Mouse (Mus musculus) MEL (cell line): ENCODE measurements at regions not wholly inside any gene's neighbourhood (a gene's known extent, or its start where the extent isn't known, plus 50 kb on each side); places are given as distances from the start of the nearest gene placed in this dataset.

ENCODE experiments used
- DNase-seq: peaks from one replicate; pipeline ENCODE4 v3.0.0; 2011; ENCODE audit warnings: low read depth, low spot score
- H3K27ac ChIP-seq: 2 replicates; pipeline ENCODE4 v1.5.1; 2012; ENCODE audit warnings: low read depth, mild to moderate bottlenecking, control low read depth, low read length, moderate library complexity; ENCODE audit not compliant: control insufficient read depth
- H3K27me3 ChIP-seq, 2 experiments: fragments of 150-350 bp in 1 of 2; sonication (generic) in 1 of 2; 2 replicates each; pipeline ENCODE4 v1.6.1; 2012; ENCODE audit warnings: low read length in 2 of 2, mild to moderate bottlenecking in 2 of 2, improper control_type of control experiment in 1 of 2, moderate library complexity in 1 of 2; ENCODE audit not compliant: insufficient read depth in 2 of 2, control insufficient read depth in 1 of 2
- H3K36me3 ChIP-seq, 2 experiments: 2 replicates each; pipeline ENCODE4 v1.6.1; 2012 to 2014; ENCODE audit warnings: low read length in 2 of 2, improper control_type of control experiment in 1 of 2, inconsistent platforms in 1 of 2, mild to moderate bottlenecking in 1 of 2; ENCODE audit not compliant: insufficient read depth in 2 of 2, control insufficient read depth in 1 of 2
- H3K4me1 ChIP-seq, 2 experiments: fragments of 150-350 bp in 1 of 2; sonication (generic) in 1 of 2; 2 replicates each; pipeline ENCODE4 v1.6.1; 2012; ENCODE audit warnings: low read length in 2 of 2, improper control_type of control experiment in 1 of 2, mild to moderate bottlenecking in 1 of 2; ENCODE audit not compliant: insufficient read depth in 2 of 2, control insufficient read depth in 1 of 2
- H3K4me3 ChIP-seq, 2 experiments: fragments of 150-350 bp in 1 of 2; sonication (generic) in 1 of 2; 2 replicates each; pipeline ENCODE4 v1.5.1; 2012; ENCODE audit warnings: low read depth in 2 of 2, low read length in 2 of 2, mild to moderate bottlenecking in 2 of 2, moderate library complexity in 2 of 2, control low read depth in 1 of 2, improper control_type of control experiment in 1 of 2; ENCODE audit not compliant: control insufficient read depth in 1 of 2, insufficient read depth in 1 of 2
- H3K79me2 ChIP-seq: 2 replicates; pipeline ENCODE4 v1.6.1; 2012; ENCODE audit warnings: mild to moderate bottlenecking, low read length, moderate library complexity; ENCODE audit not compliant: control insufficient read depth, poor library complexity, insufficient read depth
- H3K9ac ChIP-seq: 2 replicates; pipeline ENCODE4 v1.6.1; 2012; ENCODE audit warnings: low read depth, mild to moderate bottlenecking, control low read depth, low read length, moderate library complexity; ENCODE audit not compliant: control insufficient read depth, poor library complexity, severe bottlenecking
- H3K9me3 ChIP-seq: fragments of 150-350 bp; sonication (generic); replicated peaks from 2 replicates; pipeline ENCODE4 v1.6.1; 2012; ENCODE audit warnings: mild to moderate bottlenecking, low read length, improper control_type of control experiment, moderate library complexity; ENCODE audit not compliant: insufficient read depth
- BHLHE40 ChIP-seq: IDR thresholded peaks from 2 replicates; pipeline ENCODE4 v1.6.1; 2012; ENCODE audit warnings: low read depth, mild to moderate bottlenecking, inconsistent platforms, low read length, improper control_type of control experiment, borderline replicate concordance
- CHD1 ChIP-seq: IDR thresholded peaks from 2 replicates; pipeline ENCODE4 v1.6.1; 2012; ENCODE audit warnings: low read depth, mild to moderate bottlenecking, inconsistent platforms, low read length, improper control_type of control experiment
- E2F4 ChIP-seq: IDR thresholded peaks from 2 replicates; pipeline ENCODE4 v1.6.1; 2011; ENCODE audit warnings: low read depth, low read length, improper control_type of control experiment, borderline replicate concordance
- EP300 ChIP-seq, 2 experiments: IDR thresholded peaks; 2 replicates each; pipeline ENCODE4 v1.6.1; 2011; ENCODE audit warnings: improper control_type of control experiment in 2 of 2, low read length in 2 of 2, low read depth in 1 of 2, mild to moderate bottlenecking in 1 of 2
- ETS1 ChIP-seq: IDR thresholded peaks from 2 replicates; pipeline ENCODE4 v1.6.1; 2012; ENCODE audit warnings: low read depth, mild to moderate bottlenecking, inconsistent platforms, low read length, improper control_type of control experiment, moderate library complexity
- HCFC1 ChIP-seq: IDR thresholded peaks from 2 replicates; pipeline ENCODE4 v1.6.1; 2012; ENCODE audit warnings: low read depth, mild to moderate bottlenecking, inconsistent platforms, low read length, improper control_type of control experiment, moderate library complexity
- KAT2A ChIP-seq: conservative IDR thresholded peaks from 2 replicates; pipeline ENCODE4 v1.6.1; 2012; ENCODE audit warnings: low read depth, low read length, improper control_type of control experiment, inconsistent platforms
- MAFK ChIP-seq: IDR thresholded peaks from 2 replicates; pipeline ENCODE4 v1.6.1; 2011; ENCODE audit warnings: low read depth, mild to moderate bottlenecking, low read length, improper control_type of control experiment, borderline replicate concordance
- MAX ChIP-seq: IDR thresholded peaks from 2 replicates; pipeline ENCODE4 v1.6.1; 2011; ENCODE audit warnings: low read length, improper control_type of control experiment
- MAZ ChIP-seq: IDR thresholded peaks from 2 replicates; pipeline ENCODE4 v1.6.1; 2012; ENCODE audit warnings: low read depth, mild to moderate bottlenecking, inconsistent platforms, low read length, improper control_type of control experiment
- MXI1 ChIP-seq: IDR thresholded peaks from 2 replicates; pipeline ENCODE4 v1.6.1; 2011; ENCODE audit warnings: mild to moderate bottlenecking, low read depth, low read length, improper control_type of control experiment
- MYB ChIP-seq: IDR thresholded peaks from 2 replicates; pipeline ENCODE4 v1.6.1; 2011; ENCODE audit warnings: mild to moderate bottlenecking, low read depth, low read length, improper control_type of control experiment
- NELFE ChIP-seq: IDR thresholded peaks from 2 replicates; pipeline ENCODE4 v1.6.1; 2011; ENCODE audit warnings: low read depth, low read length, improper control_type of control experiment
- NRF1 ChIP-seq: IDR thresholded peaks from 2 replicates; pipeline ENCODE4 v1.6.1; 2014; ENCODE audit warnings: low read depth, mild to moderate bottlenecking, inconsistent platforms, low read length, improper control_type of control experiment, moderate library complexity; ENCODE audit not compliant: poor library complexity, insufficient read depth, severe bottlenecking
- POLR2A ChIP-seq, 2 experiments: IDR thresholded peaks; 2 replicates each; pipeline ENCODE4 v1.6.1; 2011 to 2012; ENCODE audit warnings: low read length in 2 of 2, mild to moderate bottlenecking in 2 of 2, control low read depth in 1 of 2, improper control_type of control experiment in 1 of 2, low read depth in 1 of 2, moderate library complexity in 1 of 2; ENCODE audit not compliant: control insufficient read depth in 1 of 2, insufficient read depth in 1 of 2, poor library complexity in 1 of 2
- POLR2AphosphoS2 ChIP-seq: IDR thresholded peaks from 2 replicates; pipeline ENCODE4 v1.6.1; 2011; ENCODE audit warnings: low read length, improper control_type of control experiment
- POLR2AphosphoS5 ChIP-seq: IDR thresholded peaks from 2 replicates; pipeline ENCODE4 v1.6.1; 2012; ENCODE audit warnings: low read depth, borderline replicate concordance, mild to moderate bottlenecking, inconsistent platforms, low read length, moderate library complexity, mixed read lengths
- RAD21 ChIP-seq: IDR thresholded peaks from 2 replicates; pipeline ENCODE4 v1.6.1; 2011; ENCODE audit warnings: mild to moderate bottlenecking, low read depth, low read length, improper control_type of control experiment
- RCOR1 ChIP-seq: IDR thresholded peaks from 2 replicates; pipeline ENCODE4 v1.6.1; 2012; ENCODE audit warnings: low read depth, mild to moderate bottlenecking, inconsistent platforms, low read length, improper control_type of control experiment
- SIN3A ChIP-seq: IDR thresholded peaks from 2 replicates; pipeline ENCODE4 v1.6.1; 2012; ENCODE audit warnings: low read length, improper control_type of control experiment, inconsistent platforms
- TCF12 ChIP-seq: IDR thresholded peaks from 2 replicates; pipeline ENCODE4 v1.6.1; 2014; ENCODE audit warnings: low read depth, mild to moderate bottlenecking, inconsistent platforms, low read length, improper control_type of control experiment, moderate library complexity
- UBTF ChIP-seq: IDR thresholded peaks from 2 replicates; pipeline ENCODE4 v1.6.1; 2012; ENCODE audit warnings: low read depth, mild to moderate bottlenecking, inconsistent platforms, low read length, improper control_type of control experiment, moderate library complexity, borderline replicate concordance; ENCODE audit not compliant: insufficient read depth
- USF1 ChIP-seq: IDR thresholded peaks from 2 replicates; pipeline ENCODE4 v1.6.1; 2014; ENCODE audit warnings: low read depth, mild to moderate bottlenecking, inconsistent platforms, low read length, improper control_type of control experiment, moderate library complexity
- ZMIZ1 ChIP-seq: IDR thresholded peaks from 2 replicates; pipeline ENCODE4 v1.6.1; 2012; ENCODE audit warnings: low read depth, mild to moderate bottlenecking, inconsistent platforms, low read length, improper control_type of control experiment, moderate library complexity

GRCm38 (mm10) chr7:129694168-129694567, 102.5 kb downstream of the Wdr11 start:
- Histone ChIP-seq H3K36me3 (no peaks in the 10 kb centered on the region), H3K27me3 (no peaks in the 10 kb centered on the region), H3K27ac (no peak overlapping the region), H3K4me3 (no peak overlapping the region), H3K9me3 (no peaks in the 10 kb centered on the region), H3K9ac (no peak overlapping the region), H3K4me1 (no peaks in the 10 kb centered on the region), H3K79me2 (no peaks in the 10 kb centered on the region)
- no peak for DNase-seq
- TF ChIP-seq UBTF (no peak), SIN3A (no peak), BHLHE40 (no peak), ETS1 (no peak), TCF12 (no peak), ZMIZ1 (no peak), RCOR1 (no peak), NELFE (no peak), E2F4 (no peak), RAD21 (no peak), MAZ (no peak), CHD1 (no peak), MXI1 (no peak), POLR2AphosphoS2 (no peak)

DNA sequence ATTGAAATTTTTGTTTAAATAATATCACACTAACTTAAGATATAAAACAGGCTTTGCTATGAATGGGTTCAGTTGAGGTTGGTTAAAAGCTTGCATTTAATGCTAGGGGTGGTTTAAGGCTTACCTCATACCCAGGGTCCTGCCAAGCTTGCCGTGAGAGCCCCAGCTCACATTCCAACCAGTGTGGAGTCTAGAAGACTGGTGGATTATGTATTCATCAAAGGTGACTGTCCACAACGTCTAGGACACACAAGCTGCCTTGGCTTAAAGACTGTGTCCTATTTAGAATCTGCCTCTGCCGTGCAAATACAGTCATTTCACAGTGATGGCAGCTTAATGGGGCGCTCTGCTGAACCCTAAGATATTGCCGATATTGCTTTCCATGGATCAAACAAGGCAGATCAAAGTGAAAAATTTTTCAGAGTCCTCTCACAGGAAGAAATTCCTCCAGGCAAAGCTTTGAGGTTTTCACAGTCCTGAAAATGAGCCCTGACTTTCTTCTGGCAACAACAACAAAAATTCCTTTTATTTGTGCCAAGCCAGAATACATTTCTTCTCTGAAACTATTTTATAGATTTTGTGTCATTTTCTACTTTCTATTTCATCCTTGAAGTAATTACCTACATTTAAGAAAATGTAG, 108.4 kb downstream of the Wdr11 start:
- Histone ChIP-seq H3K9me3 (no peaks in the 10 kb centered on the region), H3K36me3 (no peaks in the 10 kb centered on the region)
- TF ChIP-seq HCFC1 (no peak), POLR2AphosphoS5 (no peak), USF1 (no peak), E2F4 (no peak), MAFK (no peak), POLR2A (IDR thresholded peaks at IDR 0.05; ENCODE audit: control insufficient read depth in 1 of 2, insufficient read depth in 1 of 2, low read depth in 1 of 2, low read length in 2 of 2, poor library complexity in 1 of 2) (no peak), NRF1 (no peak), ZMIZ1 (no peak), UBTF (no peak), TCF12 (no peak), MAX (no peak), MYB (no peak), POLR2AphosphoS2 (no peak), BHLHE40 (no peak), KAT2A (no peak), EP300 (IDR thresholded peaks at IDR 0.05; ENCODE audit: low read depth in 1 of 2, low read length in 2 of 2) (no peak), RCOR1 (no peak)

More for the DNA sequence above, 108.4 kb downstream of the Wdr11 start:
- H3K27me3 ChIP-seq, result no peaks in the 10 kb centered on the region
- H3K4me3 ChIP-seq, result no peak overlapping the region
- no peaks in the 10 kb centered on the region for H3K4me1 ChIP-seq
- no peak for DNase-seq
- no peak overlapping the region for H3K27ac ChIP-seq
- H3K79me2 ChIP-seq, result no peaks in the 10 kb centered on the region
- H3K9ac ChIP-seq, result no peak overlapping the region
